Mouse (Mus musculus) G1E (cell line): ENCODE measurements at regions not wholly inside any gene's neighbourhood (a gene's known extent, or its start where the extent isn't known, plus 50 kb on each side); places are given as distances from the start of the nearest gene placed in this dataset.

Experiments
- GATA2 ChIP-seq: IDR thresholded peaks from 2 replicates; pipeline ENCODE4 v1.6.1; 2012; ENCODE audit warnings: low read depth, low read length, inconsistent platforms, borderline replicate concordance
- TAL1 ChIP-seq: conservative IDR thresholded peaks from 2 replicates; pipeline ENCODE4 v1.6.1; 2012; ENCODE audit warnings: low read depth, low read length, inconsistent platforms, mixed read lengths

DNA sequence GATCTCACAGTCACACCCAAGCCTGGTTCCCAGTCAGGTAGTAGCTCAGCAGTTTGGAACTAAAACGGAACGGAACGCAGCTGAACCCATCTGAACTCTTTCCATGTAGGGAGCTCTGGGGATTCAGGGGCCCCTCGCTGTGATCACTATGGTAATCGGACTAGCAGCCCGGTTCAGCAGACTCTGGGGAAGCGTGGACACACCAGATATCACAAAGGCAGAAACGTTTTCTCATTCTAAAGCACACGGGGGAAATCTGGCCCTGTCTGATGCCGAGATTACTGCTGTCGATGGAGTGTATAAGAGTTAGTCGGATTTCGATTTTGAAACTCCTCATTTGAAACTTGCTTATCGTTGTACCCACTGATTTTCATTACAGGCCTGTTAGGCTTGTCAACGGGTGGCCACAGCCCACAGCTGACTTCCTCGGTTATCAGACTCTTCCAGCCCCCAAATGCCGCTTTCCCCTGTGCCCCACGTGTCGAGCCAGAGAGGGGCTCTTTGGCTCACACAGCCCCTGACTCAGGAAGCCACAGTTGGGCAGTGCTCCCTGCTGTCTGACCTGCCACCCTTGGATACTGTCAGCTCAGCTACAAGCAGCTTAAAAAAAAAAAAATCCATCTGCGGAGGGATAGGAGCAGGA lies 207.8 kb upstream of the Cnr1 start:
- TF ChIP-seq GATA2 (no peak), TAL1 (no peak)
